Mouse (Mus musculus) liver, embryonic 14.5 days (tissue): ENCODE results near the gene Dnajc16. TPM values are rescaled to one million over a fixed set of nuclear protein-coding genes. Genes with fewer than 3 reads are reported as not detected.

Source experiments
- ATAC-seq: fragments of 200-750 bp; cut with Nextera tagmentation; 2 replicates; pipeline ENCODE4 v1.8.0; 2017; ENCODE audit warnings: moderate number of reproducible peaks, mild to moderate bottlenecking, moderate library complexity; ENCODE audit not compliant: insufficient read depth
- DNase-seq, 3 experiments: peaks; one replicate each; pipeline ENCODE4 v3.0.0-alpha.2; 2012 to 2013; ENCODE audit warnings: low read depth in 3 of 3, low spot score in 3 of 3
- H3K27ac ChIP-seq: fragments of 300-500 bp; sonication (generic); 2 replicates; pipeline ENCODE4 v1.5.1; 2014; ENCODE audit warnings: moderate library complexity, mild to moderate bottlenecking, control low read depth, inconsistent platforms
- H3K27me3 ChIP-seq: fragments of 300-500 bp; sonication (generic); 2 replicates; pipeline ENCODE4 v1.6.1; 2014; ENCODE audit warnings: mild to moderate bottlenecking, low read length, moderate library complexity; ENCODE audit not compliant: control insufficient read depth, insufficient read depth
- H3K36me3 ChIP-seq: fragments of 300-500 bp; sonication (generic); replicated peaks from 2 replicates; pipeline ENCODE4 v1.6.1; 2014; ENCODE audit warnings: low read depth; ENCODE audit not compliant: control insufficient read depth, insufficient read depth
- H3K4me1 ChIP-seq, 2 experiments: fragments of 200-500 bp in 1 of 2; fragments of 300-500 bp in 1 of 2; sonication (generic) in 1 of 2; replicated peaks; 2 replicates each; pipeline ENCODE4 v1.6.1; 2012 to 2014; ENCODE audit warnings: antibody characterized with exemption in 1 of 2, inconsistent platforms in 1 of 2, low read length in 1 of 2; ENCODE audit not compliant: control insufficient read depth in 2 of 2, insufficient read depth in 2 of 2
- H3K4me2 ChIP-seq: fragments of 300-500 bp; sonication (generic); 2 replicates; pipeline ENCODE4 v1.6.1; 2014; ENCODE audit warnings: low read depth, mild to moderate bottlenecking, control low read depth, moderate library complexity
- H3K4me3 ChIP-seq, 2 experiments: fragments of 200-500 bp in 1 of 2; fragments of 300-500 bp in 1 of 2; sonication (generic) in 1 of 2; 2 replicates each; pipeline ENCODE4 v1.5.1; 2012 to 2014; ENCODE audit warnings: low read depth in 2 of 2, low read length in 2 of 2, mild to moderate bottlenecking in 2 of 2, control low read depth in 1 of 2, inconsistent platforms in 1 of 2, moderate library complexity in 1 of 2; ENCODE audit not compliant: insufficient read depth in 1 of 2
- H3K9ac ChIP-seq: fragments of 300-500 bp; sonication (generic); replicated peaks from 2 replicates; pipeline ENCODE4 v1.6.1; 2014; ENCODE audit warnings: mild to moderate bottlenecking, control low read depth, moderate library complexity
- H3K9me3 ChIP-seq: fragments of 300-500 bp; sonication (generic); 2 replicates; pipeline ENCODE4 v1.6.1; 2016; ENCODE audit warnings: low read length, mixed read lengths; ENCODE audit not compliant: control insufficient read depth
- CTCF ChIP-seq: IDR thresholded peaks from 2 replicates; pipeline ENCODE4 v1.5.1; 2016; ENCODE audit warnings: antibody characterized with exemption, low read depth, control low read depth
- EP300 ChIP-seq: IDR thresholded peaks from 2 replicates; pipeline ENCODE4 v1.6.1; 2016; ENCODE audit warnings: antibody characterized with exemption, low read depth
- WGBS: fragments of 180-500 bp; shearing (Covaris S2); extraction: QIAGEN DNeasy Blood & Tissue Kit; methylation state at CpG from one replicate; pipeline ENCODE4 v1.1.7; 2014; ENCODE audit not compliant: insufficient replicate concordance; 5-methylcytosine and 5-hydroxymethylcytosine counted together
- polyA plus RNA-seq, 2 experiments: library from polyadenylated mRNA; depleted of rRNA in 1 of 2; stranded (reverse) in 1 of 2; unstranded in 1 of 2; fragments of >200 nt; fragmentation: Nextera tagmentation in 1 of 2; extraction: Ambion mirVana in 1 of 2; gene quantifications; 2 replicates each; pipeline versions ENCODE4 v1.2.1 to v1.2.3; 2012 to 2014

Dnajc16 gene
- polyA plus RNA-seq, 2 experiments, result 1.7 to 2.8 TPM

DNA sequence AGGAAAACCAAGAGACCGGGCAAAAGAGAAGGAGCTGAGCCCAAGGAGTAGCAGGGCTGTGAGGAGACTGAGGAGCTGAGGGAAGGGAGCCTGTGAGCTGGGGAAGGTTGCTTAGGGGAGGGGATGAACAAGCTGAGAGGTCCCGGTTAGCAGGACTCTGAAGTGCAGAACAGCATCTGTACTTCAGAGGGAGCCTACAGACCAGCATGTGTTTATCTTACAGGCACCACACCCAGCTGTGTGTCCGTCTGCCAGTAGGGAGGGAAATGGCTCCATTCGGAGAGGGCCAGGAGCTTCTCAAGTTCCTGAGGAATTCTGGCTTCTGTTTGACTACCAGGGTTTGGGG, 38.7 kb downstream of the Dnajc16 start:
- peak overlapping the region; percentile 39 to 54 for H3K4me3 ChIP-seq
- peaks cover 23 to 43% of the 10 kb centered on the region in 2 experiments for H3K4me1 ChIP-seq
- H3K9me3 ChIP-seq, result no peaks in the 10 kb centered on the region
- TF ChIP-seq EP300 (peak; percentile 69), CTCF (peak; percentile 64)
- no peaks in the 10 kb centered on the region for H3K36me3 ChIP-seq
- peak overlapping the region; percentile 100 for H3K27ac ChIP-seq
- WGBS, result 4% methylated on average over 4 of the region's 4 CpGs
- no peaks in the 10 kb centered on the region for H3K27me3 ChIP-seq
- ATAC-seq (peak; percentile 93), DNase-seq (peak; percentile 82 to 87 (median 86))
- peak overlapping the region; percentile 85 for H3K4me2 ChIP-seq
- H3K9ac ChIP-seq, result peak overlapping the region; percentile 61

DNA sequence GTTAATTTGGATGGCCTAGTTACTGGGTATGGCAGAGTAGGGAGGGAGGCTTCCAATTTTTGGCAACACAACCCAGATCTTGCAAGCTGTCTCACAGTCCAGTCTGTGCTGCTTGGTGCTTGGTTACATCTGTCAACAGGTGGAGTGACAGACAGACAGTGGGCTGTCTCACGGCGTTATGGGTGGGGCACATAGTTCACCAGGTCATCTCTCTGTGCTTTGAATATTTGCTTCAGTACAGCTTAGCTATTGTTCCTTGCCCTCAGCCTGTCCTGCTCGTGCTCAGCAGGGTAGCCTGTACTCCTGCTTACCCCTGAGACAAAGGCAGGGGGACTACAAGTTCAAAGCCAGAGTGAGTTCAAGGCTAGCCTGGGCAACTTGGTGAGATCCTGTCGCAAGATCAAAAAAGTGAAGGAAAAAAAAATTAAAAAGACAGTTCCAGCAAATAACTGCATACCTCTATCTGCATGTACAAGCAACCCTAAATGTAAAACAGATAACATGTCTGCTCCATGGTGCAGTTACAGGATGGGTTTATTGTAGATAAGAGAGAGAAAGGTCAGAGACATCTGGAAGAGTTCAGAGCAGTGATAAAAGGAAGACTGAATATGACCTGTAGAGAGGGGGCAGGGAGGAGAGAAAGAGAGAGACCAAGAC, 39.2 kb downstream of the Dnajc16 start:
- no peaks in the 10 kb centered on the region for H3K36me3 ChIP-seq
- peak; percentile 93 for ATAC-seq
- H3K27me3 ChIP-seq, result no peaks in the 10 kb centered on the region
- H3K4me2 ChIP-seq, result peak overlapping the region; percentile 85
- H3K4me1 ChIP-seq, result peaks cover 23 to 43% of the 10 kb centered on the region in 2 experiments
- H3K4me3 ChIP-seq, result peak overlapping the region; percentile 39 to 54
- peak; percentile 76 to 87 (median 82) for DNase-seq
- TF ChIP-seq EP300 (peak; percentile 96), CTCF (0 out of 2 replicates have a peak, but pooled peaks have one; percentile 2)
- peak overlapping the region; percentile 61 for H3K9ac ChIP-seq
- H3K27ac ChIP-seq, result peak overlapping the region; percentile 100
- 7% methylated on average over 4 of the region's 4 CpGs for WGBS
- H3K9me3 ChIP-seq, result no peaks in the 10 kb centered on the region

DNA sequence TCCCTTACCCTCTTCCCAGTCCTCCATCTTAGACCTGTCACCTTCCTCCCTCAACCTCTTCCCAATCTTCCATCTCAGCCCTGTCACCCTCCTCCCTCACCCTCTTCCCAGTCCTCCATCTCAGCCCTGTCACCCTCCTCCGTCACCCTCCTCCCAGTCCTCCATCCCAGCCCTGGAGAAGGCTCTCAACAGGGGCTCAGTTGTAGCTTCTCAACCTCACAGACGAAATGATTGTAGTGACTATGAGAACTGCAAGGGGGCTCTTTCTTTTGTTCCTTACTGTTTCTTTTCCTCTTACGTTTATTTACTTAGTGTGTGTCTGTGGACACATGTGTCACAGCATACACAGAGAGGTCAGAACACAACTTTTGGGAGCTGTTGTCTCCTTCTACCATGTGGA, 39.9 kb downstream of the Dnajc16 start:
- WGBS, result 58% methylated on average over 3 of the region's 3 CpGs
- DNase-seq (no peak), ATAC-seq (no peak)
- TF ChIP-seq EP300 (no peak), CTCF (no peak)
- H3K36me3 ChIP-seq, result no peaks in the 10 kb centered on the region
- peak overlapping the region; percentile 61 for H3K9ac ChIP-seq
- H3K4me1 ChIP-seq, result peaks cover 23 to 43% of the 10 kb centered on the region in 2 experiments
- peak overlapping the region; percentile 100 for H3K27ac ChIP-seq
- peak overlapping the region; percentile 85 for H3K4me2 ChIP-seq
- H3K27me3 ChIP-seq, result no peaks in the 10 kb centered on the region
- H3K4me3 ChIP-seq, result no peak overlapping the region; a peak in 1 of 4 replicates
- no peaks in the 10 kb centered on the region for H3K9me3 ChIP-seq

DNA sequence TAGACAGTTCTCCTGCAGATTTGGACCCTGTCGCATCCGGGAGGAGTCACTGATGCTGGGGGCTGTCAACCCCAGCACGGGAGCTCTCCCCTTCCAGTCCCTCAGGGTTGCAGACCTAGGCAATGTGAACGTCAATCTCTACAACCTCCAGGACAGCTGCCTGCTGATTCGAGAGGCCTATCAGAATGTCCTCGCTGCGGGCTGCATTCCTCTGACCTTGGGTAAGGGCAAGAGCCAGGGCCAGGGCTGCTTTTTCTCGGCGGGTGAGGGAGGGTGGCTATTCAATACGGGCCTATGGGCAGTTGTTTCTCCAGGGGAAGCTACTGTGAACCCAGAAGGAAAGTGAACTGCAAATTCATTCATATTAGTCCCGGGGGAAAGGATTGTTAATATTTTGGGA, 41.2 kb downstream of the Dnajc16 start:
- no peak overlapping the region for H3K27ac ChIP-seq
- H3K4me3 ChIP-seq, result no peak overlapping the region
- DNase-seq (no peak), ATAC-seq (no peak)
- H3K4me2 ChIP-seq, result peak overlapping the region; percentile 15; the same call in 1 of the 2 replicates
- 52% methylated on average over 11 of the region's 11 CpGs for WGBS
- H3K4me1 ChIP-seq, result peaks cover 23 to 34% of the 10 kb centered on the region in 2 experiments
- H3K27me3 ChIP-seq, result no peaks in the 10 kb centered on the region
- no peak for TF ChIP-seq EP300
- TF ChIP-seq CTCF, result no peak
- no peaks in the 10 kb centered on the region for H3K36me3 ChIP-seq
- no peaks in the 10 kb centered on the region for H3K9me3 ChIP-seq
- no peak overlapping the region for H3K9ac ChIP-seq

DNA sequence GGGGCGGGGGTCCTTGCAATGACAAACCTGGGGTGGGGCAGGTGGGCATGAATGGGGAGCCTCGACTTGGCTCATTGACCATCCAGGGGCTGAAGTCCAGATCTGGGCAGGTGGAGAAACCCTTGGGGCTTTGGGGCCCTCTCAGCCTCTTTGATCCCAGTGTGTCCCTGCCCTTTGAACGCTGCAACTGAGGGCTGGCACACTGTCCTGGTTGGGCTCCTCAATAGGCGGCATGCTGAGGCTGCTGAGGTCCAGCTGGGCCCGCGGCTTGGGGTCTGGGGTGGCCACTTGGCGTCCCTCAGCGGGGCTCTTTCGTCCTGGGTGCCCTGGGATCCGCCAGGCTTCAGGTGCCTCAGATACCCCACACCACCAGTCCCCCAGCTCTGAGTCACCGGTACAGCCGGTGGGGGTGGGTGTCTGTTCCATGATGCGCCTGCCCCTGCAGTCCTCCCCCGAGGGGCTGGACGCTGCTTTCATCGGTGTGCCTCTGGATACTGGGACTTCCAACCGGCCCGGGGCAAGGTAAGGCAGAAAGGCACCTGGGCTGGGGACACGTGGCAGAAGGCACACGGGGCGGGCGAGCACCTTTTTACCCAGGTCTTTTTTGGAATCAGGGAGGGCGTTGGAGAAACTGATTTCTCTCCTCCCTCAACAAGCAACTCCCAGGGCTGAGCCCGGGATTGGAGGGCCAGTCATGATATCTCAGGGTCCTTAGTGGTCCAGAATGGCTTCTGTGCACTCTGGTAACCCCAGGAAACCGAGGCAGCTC, 44.0 kb downstream of the Dnajc16 start, which contains the start of gene Agmat:
Gene Agmat (plus strand): TSS at position 95 of the 769 bp plus-strand sequence.
- Histone ChIP-seq H3K27ac (no peak within 1 kb of the TSS; the same call in 1 of the 2 replicates), H3K9ac (0 out of 2 replicates have a peak within 1 kb of the TSS, but pooled peaks have one; percentile 25), H3K36me3 (no peaks in the 10 kb centered on the region), H3K9me3 (no peaks in the 10 kb centered on the region), H3K27me3 (no peaks in the 10 kb centered on the region), H3K4me3 (peak within 1 kb of the TSS; percentile 23 to 39), H3K4me1 (peaks cover 11 to 22% of the 10 kb centered on the region in 2 experiments), H3K4me2 (peak within 1 kb of the TSS; percentile 41)
- TF ChIP-seq CTCF (no peak), EP300 (no peak)
- ATAC-seq, result no peak
- DNase-seq, result no peak
- WGBS, result 32% methylated on average over 25 of the region's 25 CpGs
